Mouse (Mus musculus) urinary bladder, postnatal 4 days (tissue): ENCODE data around the gene Abhd14a.

Experiments
- DNase-seq, 2 experiments: peaks; one replicate each; pipeline ENCODE4 v3.0.0; 2021 to 2022; ENCODE audit warnings: low spot score in 2 of 2

Abhd14a gene

GRCm38 (mm10) chr9:106469776-106470175 lies 22.3 kb upstream of the Abhd14a start:
- no peak for DNase-seq

GRCm38 (mm10) chr9:106469317-106469716 lies 21.8 kb upstream of the Abhd14a start:
- DNase-seq, result no peak

- no peak for DNase-seq
Measured at GRCm38 (mm10) chr9:106467746-106468145, 20.3 kb upstream of the Abhd14a start.

GRCm38 (mm10) chr9:106466721-106467120 lies 19.2 kb upstream of the Abhd14a start:
- no peak for DNase-seq

- no peak for DNase-seq
Measured at GRCm38 (mm10) chr9:106465571-106466200, 18.2 kb upstream of the Abhd14a start, which contains the start of gene Gpr62. Gene Gpr62, minus strand, starts transcription at chr9:106465938.

- DNase-seq, result peak in 1 of 2 experiments; percentile 60
Measured at GRCm38 (mm10) chr9:106464751-106465541, 17.5 kb upstream of the Abhd14a start.

GRCm38 (mm10) chr9:106463122-106464063 lies 15.9 kb upstream of the Abhd14a start:
- DNase-seq, result no peak

- DNase-seq, result no peak
Measured at GRCm38 (mm10) chr9:106462430-106462800, 14.9 kb upstream of the Abhd14a start.

- DNase-seq, result no peak
Measured at GRCm38 (mm10) chr9:106461641-106462429, 14.4 kb upstream of the Abhd14a start.

GRCm38 (mm10) chr9:106461026-106461415 lies 13.5 kb upstream of the Abhd14a start:
- DNase-seq, result no peak

- no peak for DNase-seq
Measured at GRCm38 (mm10) chr9:106460401-106461025, 13.0 kb upstream of the Abhd14a start.

GRCm38 (mm10) chr9:106459946-106460345 lies 12.5 kb upstream of the Abhd14a start:
- DNase-seq, result no peak

GRCm38 (mm10) chr9:106457920-106458319 lies 10.4 kb upstream of the Abhd14a start:
- DNase-seq, result no peak

- DNase-seq, result no peak
Measured at GRCm38 (mm10) chr9:106457163-106457559, 9.7 kb upstream of the Abhd14a start.

- no peak for DNase-seq
Measured at GRCm38 (mm10) chr9:106456325-106457162, 9.1 kb upstream of the Abhd14a start.

GRCm38 (mm10) chr9:106454888-106455681 lies 7.6 kb upstream of the Abhd14a start:
- no peak for DNase-seq

- DNase-seq, result no peak
Measured at GRCm38 (mm10) chr9:106454071-106454761, 6.7 kb upstream of the Abhd14a start.

- peak in 1 of 2 experiments; percentile 58 for DNase-seq
Measured at GRCm38 (mm10) chr9:106453271-106454070, 6.0 kb upstream of the Abhd14a start, which contains the start of gene Pcbp4. Gene Pcbp4, plus strand, starts transcription at chr9:106453291.
